Mouse (Mus musculus): ENCODE results near the gene Mtfp1. TPM values are rescaled to one million over a fixed set of nuclear protein-coding genes. Genes with fewer than 3 reads are reported as not detected.
"Not testable (repeated sequence)": the region's sequence is repeated elsewhere in the genome, so short reads cannot be mapped to it uniquely, and the experiment has no call there.

Gene Mtfp1
- polyA plus RNA-seq, 1 experiment: 5.1 TPM

DNA sequence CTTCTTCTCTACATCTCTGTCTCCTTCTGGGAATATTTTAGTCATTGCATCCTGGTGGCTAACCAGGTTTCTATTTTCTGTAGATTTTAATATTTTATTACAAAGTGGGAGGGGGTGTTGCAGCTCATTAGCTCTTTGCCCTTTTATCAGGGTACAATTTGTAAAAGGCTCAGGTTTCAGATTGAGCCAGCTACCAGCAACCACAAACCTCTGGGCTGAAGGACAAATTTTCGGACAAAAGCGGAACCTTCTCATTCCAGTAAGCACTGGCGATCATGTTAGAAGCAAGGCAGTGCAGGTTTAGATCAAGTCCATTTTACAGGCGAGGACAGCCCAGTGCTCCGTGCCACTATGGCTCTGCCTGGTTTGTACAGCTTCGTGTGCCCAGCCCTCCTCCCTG lies 39.2 kb upstream of the Mtfp1 start:
- H3K27ac ChIP-seq (ENCODE audit: insufficient read depth, low read length): no peak overlapping the region
- H3K27me3 ChIP-seq (ENCODE audit: control insufficient read depth, insufficient read depth, low read length): no peaks in the 10 kb centered on the region
- DNase-seq (ENCODE audit: low read depth in 1 of 2, low spot score in 2 of 2): no peak
- no peak overlapping the region for H3K4me3 ChIP-seq (ENCODE audit: extremely low read depth, insufficient read depth, insufficient read length)
- WGBS: 63% methylated on average over 6 of the region's 6 CpGs
- no peaks in the 10 kb centered on the region; the same call in 1 of the 2 replicates for H3K36me3 ChIP-seq (ENCODE audit: control insufficient read depth, insufficient read depth, low read length)
- no peak for TF ChIP-seq CTCF (IDR thresholded peaks at IDR 0.05; ENCODE audit: extremely low read depth, insufficient read depth, insufficient read length, insufficient replicate concordance)
- no peak for TF ChIP-seq POLR2A (IDR thresholded peaks at IDR 0.05; ENCODE audit: low read depth, low read length)
- peaks cover 8% of the 10 kb centered on the region for H3K4me1 ChIP-seq (ENCODE audit: control insufficient read depth, insufficient read depth, insufficient read length)

DNA sequence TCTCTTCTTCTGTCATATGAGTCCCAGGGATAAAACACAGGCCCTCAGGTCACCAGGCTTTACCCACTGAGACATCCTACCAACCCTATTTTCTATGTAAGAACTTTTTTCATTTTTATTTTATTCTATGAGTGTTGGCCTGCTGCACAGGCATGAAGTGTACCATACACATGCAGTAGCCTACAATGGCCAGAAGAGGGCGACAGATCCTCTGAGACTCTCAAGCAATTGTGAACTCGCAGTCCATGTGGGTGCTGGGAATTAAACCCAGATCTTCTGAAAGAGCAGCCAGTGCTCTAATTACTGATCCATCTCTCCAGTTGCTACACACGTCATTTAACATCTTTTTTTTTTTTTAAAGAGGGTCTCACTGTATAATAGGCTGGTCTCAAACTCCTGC lies 38.2 kb upstream of the Mtfp1 start:
- no peak overlapping the region for H3K4me3 ChIP-seq (ENCODE audit: extremely low read depth, insufficient read depth, insufficient read length)
- H3K4me1 ChIP-seq (ENCODE audit: control insufficient read depth, insufficient read depth, insufficient read length): peaks cover 8% of the 10 kb centered on the region
- H3K27me3 ChIP-seq (ENCODE audit: control insufficient read depth, insufficient read depth, low read length): no peaks in the 10 kb centered on the region
- H3K27ac ChIP-seq (ENCODE audit: insufficient read depth, low read length): no peak overlapping the region
- TF ChIP-seq POLR2A (IDR thresholded peaks at IDR 0.05; ENCODE audit: low read depth, low read length) (no peak), CTCF (IDR thresholded peaks at IDR 0.05; ENCODE audit: extremely low read depth, insufficient read depth, insufficient read length, insufficient replicate concordance) (peak; percentile 34; the same call in 1 of the 2 replicates)
- no peak for DNase-seq (ENCODE audit: low read depth in 1 of 2, low spot score in 2 of 2)
- no peaks in the 10 kb centered on the region; the same call in 1 of the 2 replicates for H3K36me3 ChIP-seq (ENCODE audit: control insufficient read depth, insufficient read depth, low read length)
- 70% methylated on average over 3 of the region's 3 CpGs for WGBS

- not testable (repeated sequence) for H3K27ac ChIP-seq (ENCODE audit: insufficient read depth, low read length); H3K36me3 ChIP-seq (ENCODE audit: control insufficient read depth, insufficient read depth, low read length); H3K27me3 ChIP-seq (ENCODE audit: control insufficient read depth, insufficient read depth, low read length); DNase-seq (ENCODE audit: low read depth in 1 of 2, low spot score in 2 of 2); H3K4me1 ChIP-seq (ENCODE audit: control insufficient read depth, insufficient read depth, insufficient read length); H3K4me3 ChIP-seq (ENCODE audit: extremely low read depth, insufficient read depth, insufficient read length)
- 86% methylated on average over 4 of the region's 4 CpGs for WGBS
Measured at GRCm38 (mm10) chr11:4128461-4128860, 33.2 kb upstream of the Mtfp1 start.

DNA sequence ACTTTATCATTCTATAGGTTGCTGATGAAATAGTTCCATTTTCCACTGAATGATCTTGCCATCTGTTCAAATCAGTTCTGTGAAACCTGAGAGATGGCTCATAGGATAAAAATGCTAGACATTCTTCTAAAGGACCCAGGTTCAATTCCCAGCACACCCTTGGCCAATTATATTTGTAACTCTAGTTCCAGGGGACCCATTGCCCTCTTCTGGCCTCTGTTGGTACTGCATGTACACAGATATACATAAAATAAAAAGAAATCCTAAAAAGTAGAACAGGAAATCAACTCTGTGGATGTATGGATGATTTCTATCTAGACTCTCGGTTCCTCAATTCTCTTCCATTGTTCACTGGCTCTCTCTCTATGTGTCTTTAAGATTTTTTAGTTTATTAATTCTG lies 31.8 kb upstream of the Mtfp1 start:
- Histone ChIP-seq H3K4me3 (ENCODE audit: extremely low read depth, insufficient read depth, insufficient read length) (no peak overlapping the region), H3K27me3 (ENCODE audit: control insufficient read depth, insufficient read depth, low read length) (no peaks in the 10 kb centered on the region), H3K36me3 (ENCODE audit: control insufficient read depth, insufficient read depth, low read length) (no peaks in the 10 kb centered on the region), H3K27ac (ENCODE audit: insufficient read depth, low read length) (no peak overlapping the region), H3K4me1 (ENCODE audit: control insufficient read depth, insufficient read depth, insufficient read length) (peaks cover 4% of the 10 kb centered on the region; the same call in 1 of the 2 replicates)
- 95% methylated on average over 1 of the region's 1 CpGs for WGBS
- no peak for DNase-seq (ENCODE audit: low read depth in 1 of 2, low spot score in 2 of 2)
- no peak for TF ChIP-seq POLR2A (IDR thresholded peaks at IDR 0.05; ENCODE audit: low read depth, low read length)
- no peak for TF ChIP-seq CTCF (IDR thresholded peaks at IDR 0.05; ENCODE audit: extremely low read depth, insufficient read depth, insufficient read length, insufficient replicate concordance)

GRCm38 (mm10) chr11:4123922-4124321 lies 28.7 kb upstream of the Mtfp1 start:
- no peak for TF ChIP-seq POLR2A (IDR thresholded peaks at IDR 0.05; ENCODE audit: low read depth, low read length)
- peak; percentile 27; the same call in 1 of the 2 replicates for TF ChIP-seq CTCF (IDR thresholded peaks at IDR 0.05; ENCODE audit: extremely low read depth, insufficient read depth, insufficient read length, insufficient replicate concordance)
- H3K27ac ChIP-seq (ENCODE audit: insufficient read depth, low read length): no peak overlapping the region
- no peak overlapping the region for H3K4me3 ChIP-seq (ENCODE audit: extremely low read depth, insufficient read depth, insufficient read length)
- H3K4me1 ChIP-seq (ENCODE audit: control insufficient read depth, insufficient read depth, insufficient read length): peaks cover 4% of the 10 kb centered on the region; the same call in 1 of the 2 replicates
- no peaks in the 10 kb centered on the region for H3K36me3 ChIP-seq (ENCODE audit: control insufficient read depth, insufficient read depth, low read length)
- 0 out of 2 replicates have a peak, but pooled peaks cover under 1% of the 10 kb centered on the region for H3K27me3 ChIP-seq (ENCODE audit: control insufficient read depth, insufficient read depth, low read length)
- WGBS: 72% methylated on average over 5 of the region's 5 CpGs
- peak in 1 of 2 experiments; percentile 19 for DNase-seq (ENCODE audit: low read depth in 1 of 2, low spot score in 2 of 2)

GRCm38 (mm10) chr11:4122742-4123579 lies 27.7 kb upstream of the Mtfp1 start, which contains the start of gene Sec14l2:
Gene Sec14l2 (minus strand): TSS chr11:4123415.
- peak; percentile 29 to 50 for DNase-seq (ENCODE audit: low read depth in 1 of 2, low spot score in 2 of 2)
- Histone ChIP-seq H3K4me1 (ENCODE audit: control insufficient read depth, insufficient read depth, insufficient read length) (peaks cover 7% of the 10 kb centered on the region), H3K27me3 (ENCODE audit: control insufficient read depth, insufficient read depth, low read length) (peaks cover 9% of the 10 kb centered on the region), H3K4me3 (ENCODE audit: extremely low read depth, insufficient read depth, insufficient read length) (no peak within 1 kb of the TSS), H3K27ac (ENCODE audit: insufficient read depth, low read length) (0 out of 2 replicates have a peak within 1 kb of the TSS, but pooled peaks have one; percentile 10), H3K36me3 (ENCODE audit: control insufficient read depth, insufficient read depth, low read length) (no peaks in the 10 kb centered on the region)
- WGBS: 61% methylated on average over 10 of the region's 10 CpGs
- TF ChIP-seq POLR2A (IDR thresholded peaks at IDR 0.05; ENCODE audit: low read depth, low read length) (peak; percentile 22; the same call in 1 of the 2 replicates), CTCF (IDR thresholded peaks at IDR 0.05; ENCODE audit: extremely low read depth, insufficient read depth, insufficient read length, insufficient replicate concordance) (no peak)

DNA sequence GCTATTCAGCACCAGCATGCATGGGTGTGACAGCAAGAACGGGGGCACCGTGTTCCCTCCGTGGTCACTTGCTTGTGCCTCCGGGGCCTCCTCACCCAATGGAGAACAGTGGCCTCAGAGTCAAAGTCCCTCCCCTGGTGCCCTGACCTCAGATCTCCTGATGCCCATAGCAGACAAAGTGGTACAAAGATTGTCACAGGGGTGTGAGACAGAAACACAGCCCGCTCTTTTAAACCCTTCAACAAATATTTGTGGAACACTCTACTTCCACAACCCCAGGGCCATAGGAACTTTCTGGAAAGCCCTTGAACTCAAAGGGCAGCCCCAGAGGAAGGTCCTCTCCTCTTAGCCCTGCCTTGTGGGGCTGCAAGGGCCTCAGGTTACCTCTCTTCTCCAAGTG lies 27.0 kb upstream of the Mtfp1 start:
- H3K36me3 ChIP-seq (ENCODE audit: control insufficient read depth, insufficient read depth, low read length): no peaks in the 10 kb centered on the region
- no peak overlapping the region for H3K27ac ChIP-seq (ENCODE audit: insufficient read depth, low read length)
- H3K4me3 ChIP-seq (ENCODE audit: extremely low read depth, insufficient read depth, insufficient read length): no peak overlapping the region
- TF ChIP-seq CTCF (IDR thresholded peaks at IDR 0.05; ENCODE audit: extremely low read depth, insufficient read depth, insufficient read length, insufficient replicate concordance): no peak
- no peak for TF ChIP-seq POLR2A (IDR thresholded peaks at IDR 0.05; ENCODE audit: low read depth, low read length)
- no peak for DNase-seq (ENCODE audit: low read depth in 1 of 2, low spot score in 2 of 2)
- H3K4me1 ChIP-seq (ENCODE audit: control insufficient read depth, insufficient read depth, insufficient read length): peaks cover 7% of the 10 kb centered on the region
- 88% methylated on average over 5 of the region's 5 CpGs for WGBS
- peaks cover 9% of the 10 kb centered on the region for H3K27me3 ChIP-seq (ENCODE audit: control insufficient read depth, insufficient read depth, low read length)

All from spleen, adult 2 months (tissue).